ENCODE assay signal across 9 mouse cellular contexts in genomic region chr4:40014666-40015065, GRCm38 (mm10).
DNase-seq lines count a peak whose midpoint lies in the region; ATAC-seq and TF ChIP-seq lines count a peak whose summit lies in the region.
"Had no signal": no experiment of that assay in that cellular context is flagged by ENCODE, and none has a peak within 500 bp of the region (broad histone marks: within the 10 kb centered on the region; RNA-seq: fewer than 3 reads in every experiment).

No protein-coding gene starts in this region.

- H3K4me3 ChIP-seq in bone marrow macrophage, adult 2 months (ENCODE audit: insufficient read depth, low read length), result no peak overlapping the region
- no peak overlapping the region for H3K4me3 ChIP-seq in embryonic facial prominence, embryonic 14.5 days (ENCODE audit: low read depth, low read length)
- H3K4me3 ChIP-seq in hindbrain, embryonic 10.5 days, result no peak overlapping the region
- H3K4me3 ChIP-seq: limb, embryonic 12.5 days had no signal

- WGBS in embryonic facial prominence, embryonic 14.5 days, result 46% methylated on average over 7 of the region's 7 CpGs
- 70% methylated on average over 7 of the region's 7 CpGs for WGBS in hindbrain, embryonic 10.5 days

- DNase-seq in MEL-GATA-1-ER (ENCODE audit: extremely low read depth, low read depth), result peak; percentile 9
- peak; percentile 83 for DNase-seq in embryonic facial prominence, embryonic 14.5 days (ENCODE audit: low spot score)
- peak; percentile 38 for DNase-seq in hindbrain, embryonic 10.5 days (ENCODE audit: low spot score)
- DNase-seq in layer of hippocampus, adult 18-20 months (ENCODE audit: low spot score in 2 of 2), result peak; percentile 59 to 92
- DNase-seq in lung, postnatal 10 days, result peak; percentile 65
- peak; percentile 70 for DNase-seq in retina, postnatal 7 days (ENCODE audit: low read depth, low spot score)

- H3K27me3 ChIP-seq in embryonic facial prominence, embryonic 14.5 days (replicated peaks; ENCODE audit: control insufficient read depth, insufficient read depth, low read length), result no peaks in the 10 kb centered on the region; the same call in 1 of the 2 replicates
- H3K27me3 ChIP-seq in hindbrain, embryonic 10.5 days (ENCODE audit: insufficient read depth, poor library complexity, severe bottlenecking), result no peaks in the 10 kb centered on the region
- H3K27me3 ChIP-seq: limb, embryonic 12.5 days had no signal

- ATAC-seq in embryonic facial prominence, embryonic 14.5 days (ENCODE audit: low read depth), result peak; percentile 68
- ATAC-seq in megakaryocyte, adult 5-6 weeks (ENCODE audit: poor library complexity, severe bottlenecking), result no peak

- no peak overlapping the region for H3K9ac ChIP-seq in embryonic facial prominence, embryonic 14.5 days (ENCODE audit: low read depth, low read length)
- H3K9ac ChIP-seq: limb, embryonic 12.5 days had no signal

- H3K27ac ChIP-seq in bone marrow macrophage, adult 2 months (ENCODE audit: insufficient read depth, low read depth, low read length), result no peak overlapping the region
- no peak overlapping the region for H3K27ac ChIP-seq in embryonic facial prominence, embryonic 14.5 days (replicated peaks; ENCODE audit: low read depth, low read length)
- H3K27ac ChIP-seq in hindbrain, embryonic 10.5 days, result no peak overlapping the region
- H3K27ac ChIP-seq: limb, embryonic 12.5 days had no signal

- TF ChIP-seq POLR2A in bone marrow macrophage, adult 2 months (IDR thresholded peaks at IDR 0.05; ENCODE audit: borderline replicate concordance, low read depth, low read length), result no peak

- H3K36me3 ChIP-seq in embryonic facial prominence, embryonic 14.5 days (ENCODE audit: control insufficient read depth, insufficient read depth, low read length), result no peaks in the 10 kb centered on the region
- H3K36me3 ChIP-seq in hindbrain, embryonic 10.5 days, result no peaks in the 10 kb centered on the region
- H3K36me3 ChIP-seq: limb, embryonic 12.5 days had no signal

- peak overlapping the region; percentile 3; the same call in 1 of the 2 replicates for H3K4me2 ChIP-seq in embryonic facial prominence, embryonic 14.5 days (ENCODE audit: low read depth, low read length)
- H3K4me2 ChIP-seq: limb, embryonic 12.5 days had no signal

- H3K4me1 ChIP-seq in bone marrow macrophage, adult 2 months (ENCODE audit: control insufficient read depth, insufficient read depth, low read length), result no peaks in the 10 kb centered on the region
- H3K4me1 ChIP-seq in embryonic facial prominence, embryonic 14.5 days (ENCODE audit: control insufficient read depth, insufficient read depth, low read length), result no peaks in the 10 kb centered on the region
- no peaks in the 10 kb centered on the region for H3K4me1 ChIP-seq in hindbrain, embryonic 10.5 days (replicated peaks)
- H3K4me1 ChIP-seq: limb, embryonic 12.5 days had no signal

- peak; percentile 44; the same call in 1 of the 2 replicates for TF ChIP-seq CTCF in bone marrow macrophage, adult 2 months (IDR thresholded peaks at IDR 0.05; ENCODE audit: low read depth, low read length)

- H3K9me3 ChIP-seq in embryonic facial prominence, embryonic 14.5 days (ENCODE audit: control insufficient read depth, low read length), result no peaks in the 10 kb centered on the region
- H3K9me3 ChIP-seq in hindbrain, embryonic 10.5 days, result no peaks in the 10 kb centered on the region
- H3K9me3 ChIP-seq: limb, embryonic 12.5 days had no signal

Comparison
In these comparisons a context has a peak if more than half of its experiments do, and no peak if none do; other contexts are left out.
1. DNase-seq: peak in every context shown above with its lines; median percentile 83 in embryonic facial prominence, embryonic 14.5 days; 76 in layer of hippocampus, adult 18-20 months; 70 in retina, postnatal 7 days; 65 in lung, postnatal 10 days; 38 in hindbrain, embryonic 10.5 days; 9 in MEL-GATA-1-ER.